Mouse (Mus musculus) stomach, postnatal 0 days (tissue): ENCODE measurements at regions not wholly inside any gene's neighbourhood (a gene's known extent, or its start where the extent isn't known, plus 50 kb on each side); places are given as distances from the start of the nearest gene placed in this dataset.

Source experiments
- ATAC-seq: fragments of 200-750 bp; cut with Nextera tagmentation; 2 replicates; pipeline ENCODE4 v1.8.0; 2017; ENCODE audit not compliant: low FRiP score, low TSS enrichment
- DNase-seq: peaks from one replicate; pipeline ENCODE4 v3.0.0-alpha.2; 2016; ENCODE audit warnings: low spot score
- H3K27ac ChIP-seq: fragments of 300-500 bp; sonication (generic); replicated peaks from 2 replicates; pipeline ENCODE4 v1.5.1; 2014; ENCODE audit warnings: mild to moderate bottlenecking, control low read depth
- H3K27me3 ChIP-seq: fragments of 300-500 bp; sonication (generic); 2 replicates; pipeline ENCODE4 v1.6.1; 2014; ENCODE audit warnings: low read length; ENCODE audit not compliant: control insufficient read depth, insufficient read depth
- H3K36me3 ChIP-seq: fragments of 300-500 bp; sonication (generic); 2 replicates; pipeline ENCODE4 v1.6.1; 2014; ENCODE audit warnings: low read length, mixed read lengths; ENCODE audit not compliant: control insufficient read depth, insufficient read depth
- H3K4me1 ChIP-seq: fragments of 300-500 bp; sonication (generic); replicated peaks from 2 replicates; pipeline ENCODE4 v1.6.1; 2014; ENCODE audit warnings: antibody characterized with exemption; ENCODE audit not compliant: control insufficient read depth, insufficient read depth
- H3K4me2 ChIP-seq: fragments of 300-500 bp; sonication (generic); replicated peaks from 2 replicates; pipeline ENCODE4 v1.6.1; 2014; ENCODE audit warnings: low read depth, mild to moderate bottlenecking, control low read depth, moderate library complexity
- H3K4me3 ChIP-seq: fragments of 300-500 bp; sonication (generic); 2 replicates; pipeline ENCODE4 v1.5.1; 2014; ENCODE audit warnings: low read depth, low read length, control low read depth
- H3K9ac ChIP-seq: fragments of 300-500 bp; sonication (generic); 2 replicates; pipeline ENCODE4 v1.6.1; 2014; ENCODE audit warnings: mild to moderate bottlenecking, low read length, control low read depth, mixed read lengths
- H3K9me3 ChIP-seq: fragments of 300-500 bp; sonication (generic); 2 replicates; pipeline ENCODE4 v1.6.1; 2016; ENCODE audit warnings: low read length; ENCODE audit not compliant: control insufficient read depth
- CTCF ChIP-seq: IDR thresholded peaks from 2 replicates; pipeline ENCODE4 v1.5.1; 2016; ENCODE audit warnings: antibody characterized with exemption, low read depth, mild to moderate bottlenecking, moderate library complexity
- EP300 ChIP-seq: optimal IDR thresholded peaks from 2 replicates; pipeline ENCODE3; 2016; ENCODE audit warnings: antibody characterized with exemption
- WGBS: fragments of 180-500 bp; shearing (Covaris S2); extraction: QIAGEN DNeasy Blood & Tissue Kit; methylation state at CpG from one replicate; pipeline ENCODE4 v1.1.7; 2014; 5-methylcytosine and 5-hydroxymethylcytosine counted together

DNA sequence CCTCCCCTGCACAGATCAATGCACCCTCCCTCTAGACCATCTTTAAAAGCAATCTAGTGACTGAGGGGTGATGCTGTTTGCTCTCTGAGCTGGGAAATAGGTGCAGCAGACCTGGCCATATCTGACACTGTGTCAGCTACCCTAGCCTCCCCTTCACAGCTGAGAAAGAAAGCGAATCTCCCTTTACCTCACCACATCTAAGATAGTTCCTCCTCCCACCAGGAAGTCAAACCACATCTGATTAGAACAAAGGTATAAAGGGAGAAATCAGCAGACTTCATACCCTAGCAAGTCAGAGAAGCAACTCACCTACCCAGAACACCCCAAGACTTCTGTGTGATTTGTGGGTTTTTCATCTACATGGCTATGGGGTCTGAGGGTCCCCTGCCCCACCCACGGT, 175.6 kb upstream of the Cadm1 start:
- ATAC-seq (no peak), DNase-seq (no peak)
- H3K9me3 ChIP-seq: no peaks in the 10 kb centered on the region
- no peaks in the 10 kb centered on the region for H3K36me3 ChIP-seq
- no peaks in the 10 kb centered on the region for H3K4me1 ChIP-seq
- H3K27me3 ChIP-seq: no peaks in the 10 kb centered on the region
- TF ChIP-seq EP300: no peak
- TF ChIP-seq CTCF: no peak
- WGBS: 77% methylated on average over 2 of the region's 2 CpGs
- no peak overlapping the region for H3K27ac ChIP-seq
- no peak overlapping the region for H3K4me3 ChIP-seq
- H3K4me2 ChIP-seq: no peak overlapping the region
- H3K9ac ChIP-seq: no peak overlapping the region

DNA sequence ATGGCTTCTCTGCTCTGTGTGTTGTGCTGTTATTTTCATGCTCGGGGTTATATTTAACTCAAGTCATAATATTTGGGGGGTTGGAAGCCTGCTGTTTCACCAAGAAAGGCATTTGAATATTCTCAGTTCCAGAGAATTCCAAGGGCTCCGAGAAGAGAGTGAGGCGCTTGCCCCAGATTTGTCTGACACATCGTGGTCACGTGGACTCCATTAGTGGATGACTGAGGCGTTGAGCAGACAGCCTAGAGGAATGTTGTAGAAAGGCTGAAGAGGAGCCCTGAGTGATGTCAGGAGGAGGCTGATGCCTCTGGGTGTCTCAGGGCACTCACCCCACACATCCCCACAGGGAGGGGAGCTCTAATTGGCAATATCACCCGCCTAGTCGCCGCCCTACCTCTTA, 175.1 kb upstream of the Cadm1 start:
- H3K9me3 ChIP-seq: no peaks in the 10 kb centered on the region
- no peak overlapping the region for H3K4me3 ChIP-seq
- H3K27me3 ChIP-seq: no peaks in the 10 kb centered on the region
- H3K27ac ChIP-seq: no peak overlapping the region
- TF ChIP-seq CTCF (no peak), EP300 (no peak)
- ATAC-seq: no peak
- no peaks in the 10 kb centered on the region for H3K4me1 ChIP-seq
- DNase-seq: no peak
- WGBS: 79% methylated on average over 9 of the region's 9 CpGs
- H3K9ac ChIP-seq: no peak overlapping the region
- H3K4me2 ChIP-seq: no peak overlapping the region
- H3K36me3 ChIP-seq: no peaks in the 10 kb centered on the region

DNA sequence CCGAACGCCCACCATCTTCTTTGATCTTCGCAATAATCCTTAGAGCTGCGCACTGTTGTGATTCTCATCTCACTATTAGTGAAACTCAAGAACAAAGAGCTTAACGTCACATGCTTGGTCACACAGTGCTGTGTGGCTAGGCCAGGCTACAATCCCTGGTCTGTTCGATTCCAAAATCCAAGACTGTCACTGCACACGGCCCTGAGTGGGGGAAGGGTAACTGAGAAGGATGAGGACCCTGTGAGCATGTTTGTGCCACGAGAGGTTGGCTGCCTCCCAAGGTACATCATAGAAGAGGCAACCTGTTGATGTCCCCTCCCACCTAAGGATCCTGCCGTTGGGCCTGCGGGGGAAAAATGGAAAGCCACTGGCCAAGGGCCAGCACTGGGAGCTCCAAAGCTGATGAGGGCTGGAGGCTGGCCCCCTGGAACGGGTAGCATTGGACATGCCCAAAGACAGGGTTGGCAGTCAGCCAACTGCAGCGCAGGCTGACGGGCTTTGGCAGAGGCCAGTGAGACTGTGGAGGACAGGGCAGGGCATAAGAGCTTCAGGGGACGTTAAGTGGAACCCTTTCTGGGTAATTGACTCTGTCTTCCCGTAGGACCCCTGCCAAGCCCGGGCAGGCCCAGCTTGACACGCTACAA, 172.1 kb upstream of the Cadm1 start:
- H3K4me1 ChIP-seq: no peaks in the 10 kb centered on the region
- no peaks in the 10 kb centered on the region for H3K36me3 ChIP-seq
- H3K4me2 ChIP-seq: no peak overlapping the region
- ATAC-seq: peak; percentile 45; the same call in 1 of the 2 replicates
- no peaks in the 10 kb centered on the region for H3K27me3 ChIP-seq
- DNase-seq: peak; percentile 47
- H3K27ac ChIP-seq: no peak overlapping the region
- WGBS: 48% methylated on average over 17 of the region's 17 CpGs
- no peaks in the 10 kb centered on the region for H3K9me3 ChIP-seq
- H3K9ac ChIP-seq: no peak overlapping the region
- H3K4me3 ChIP-seq: no peak overlapping the region
- TF ChIP-seq CTCF (no peak), EP300 (no peak)

DNA sequence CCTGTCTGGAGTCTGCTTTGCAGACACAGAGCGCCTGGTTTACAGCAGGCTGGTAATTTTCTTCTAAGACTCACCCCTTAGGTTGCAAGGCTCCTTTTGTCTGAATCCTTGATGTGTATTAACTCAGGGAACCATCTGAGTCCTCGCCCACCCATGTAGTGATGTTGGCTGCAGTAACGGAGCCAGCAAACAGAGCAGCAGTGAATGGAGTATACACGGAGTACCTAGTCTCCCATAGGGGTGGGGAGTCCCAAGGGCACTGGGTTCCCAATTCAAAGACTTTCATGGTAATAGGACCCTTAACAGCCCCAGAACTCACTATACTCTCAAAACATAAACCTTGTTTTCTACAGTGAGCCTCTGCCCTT, 171.6 kb upstream of the Cadm1 start:
- 58% methylated on average over 4 of the region's 4 CpGs for WGBS
- no peaks in the 10 kb centered on the region for H3K4me1 ChIP-seq
- DNase-seq: no peak
- ATAC-seq: no peak
- TF ChIP-seq CTCF: no peak
- TF ChIP-seq EP300: no peak
- H3K4me2 ChIP-seq: no peak overlapping the region
- no peaks in the 10 kb centered on the region for H3K9me3 ChIP-seq
- no peak overlapping the region for H3K9ac ChIP-seq
- no peak overlapping the region for H3K27ac ChIP-seq
- no peaks in the 10 kb centered on the region for H3K27me3 ChIP-seq
- no peaks in the 10 kb centered on the region for H3K36me3 ChIP-seq
- H3K4me3 ChIP-seq: no peak overlapping the region

DNA sequence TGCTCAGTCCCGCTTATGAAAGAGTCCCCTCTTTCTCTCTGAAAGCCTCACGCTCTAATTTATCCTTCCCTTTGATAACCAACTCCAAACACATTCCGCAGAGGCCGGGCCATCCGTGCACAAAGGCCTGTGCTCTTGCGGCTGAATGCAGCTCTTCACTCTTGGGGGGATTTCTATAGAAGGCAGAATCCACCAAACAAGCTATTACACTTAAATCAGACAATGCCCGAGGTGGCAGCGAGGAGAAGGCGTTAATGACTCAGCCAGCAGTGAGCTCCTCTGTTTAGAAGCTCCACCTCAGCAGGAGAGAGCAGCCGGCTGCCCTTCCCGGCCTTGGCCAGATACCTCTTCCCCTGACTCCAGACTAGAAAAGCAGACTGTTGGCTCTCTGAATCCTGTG, 166.9 kb upstream of the Cadm1 start:
- Histone ChIP-seq H3K4me2 (no peak overlapping the region), H3K4me1 (no peaks in the 10 kb centered on the region), H3K4me3 (no peak overlapping the region), H3K36me3 (no peaks in the 10 kb centered on the region), H3K9me3 (no peaks in the 10 kb centered on the region), H3K27ac (no peak overlapping the region), H3K9ac (no peak overlapping the region), H3K27me3 (no peaks in the 10 kb centered on the region)
- 39% methylated on average over 11 of the region's 11 CpGs for WGBS
- ATAC-seq (no peak), DNase-seq (no peak)
- no peak for TF ChIP-seq EP300
- TF ChIP-seq CTCF: no peak

DNA sequence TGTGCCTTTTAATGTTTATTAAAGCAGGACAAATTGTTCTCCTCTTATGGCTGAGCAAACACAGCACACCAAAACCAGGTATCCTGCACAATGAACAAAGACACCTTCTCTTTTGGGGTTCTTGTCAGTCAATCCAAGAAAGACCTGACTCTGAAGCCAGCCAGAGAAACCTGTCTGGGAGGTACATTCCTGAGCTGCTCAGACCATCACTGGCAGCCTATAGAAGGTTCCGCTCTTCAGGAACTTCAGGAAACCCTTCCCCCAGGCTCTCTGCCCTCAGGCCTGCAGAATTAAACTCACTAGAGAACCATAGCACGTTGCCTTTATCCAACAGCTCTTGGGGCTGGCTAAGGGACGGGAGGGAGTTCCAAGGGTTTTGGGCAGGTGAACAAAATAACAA, 165.2 kb upstream of the Cadm1 start:
- 56% methylated on average over 3 of the region's 3 CpGs for WGBS
- no peak for DNase-seq
- peaks cover 2% of the 10 kb centered on the region; the same call in 1 of the 2 replicates for H3K4me1 ChIP-seq
- no peak overlapping the region for H3K27ac ChIP-seq
- ATAC-seq: no peak
- no peak for TF ChIP-seq EP300
- no peak for TF ChIP-seq CTCF
- no peak overlapping the region for H3K4me3 ChIP-seq
- no peaks in the 10 kb centered on the region for H3K36me3 ChIP-seq
- H3K27me3 ChIP-seq: no peaks in the 10 kb centered on the region
- H3K4me2 ChIP-seq: no peak overlapping the region
- H3K9ac ChIP-seq: no peak overlapping the region
- H3K9me3 ChIP-seq: no peaks in the 10 kb centered on the region
